Mouse (Mus musculus): ENCODE data around the gene Ptprm. TPM values are rescaled to one million over a fixed set of nuclear protein-coding genes. Genes with fewer than 3 reads are reported as not detected.
A peak's percentile ranks its signal among the peaks of the same experiment; 100 is the strongest.

Ptprm gene
- polyA plus RNA-seq, 1 experiment from 2014 or later: 45.7 TPM

GRCm38 (mm10) chr17:67260016-67260415 is 94.2 kb downstream of the Ptprm start:
- Histone ChIP-seq H3K4me2 (ENCODE audit: low read depth, low read length) (no peak overlapping the region), H3K36me3 (ENCODE audit: control insufficient read depth, insufficient read depth, low read length) (no peaks in the 10 kb centered on the region), H3K9ac (ENCODE audit: low read length) (no peak overlapping the region), H3K4me1 (replicated peaks; ENCODE audit: control insufficient read depth, insufficient read depth, low read length) (no peaks in the 10 kb centered on the region; the same call in 1 of the 2 replicates), H3K4me3 (ENCODE audit: low read length) (no peak overlapping the region), H3K9me3 (ENCODE audit: control insufficient read depth, low read length) (0 out of 2 replicates have a peak, but pooled peaks cover 3% of the 10 kb centered on the region), H3K27ac (ENCODE audit: low read length) (no peak overlapping the region), H3K27me3 (ENCODE audit: control insufficient read depth, insufficient read depth, low read depth, low read length) (no peaks in the 10 kb centered on the region)
- no peak for ATAC-seq (ENCODE audit: low read depth)
- WGBS: 62% methylated on average over 4 of the region's 4 CpGs

GRCm38 (mm10) chr17:67257780-67258179 is 96.5 kb downstream of the Ptprm start:
- ATAC-seq (ENCODE audit: low read depth): peak; percentile 60
- WGBS: 32% methylated on average over 5 of the region's 5 CpGs
- Histone ChIP-seq H3K4me1 (replicated peaks; ENCODE audit: control insufficient read depth, insufficient read depth, low read length) (peaks cover 11% of the 10 kb centered on the region), H3K36me3 (ENCODE audit: control insufficient read depth, insufficient read depth, low read length) (no peaks in the 10 kb centered on the region), H3K9me3 (ENCODE audit: control insufficient read depth, low read length) (0 out of 2 replicates have a peak, but pooled peaks cover 3% of the 10 kb centered on the region), H3K4me3 (ENCODE audit: low read length) (no peak overlapping the region), H3K27me3 (ENCODE audit: control insufficient read depth, insufficient read depth, low read depth, low read length) (no peaks in the 10 kb centered on the region), H3K4me2 (ENCODE audit: low read depth, low read length) (no peak overlapping the region), H3K9ac (ENCODE audit: low read length) (no peak overlapping the region), H3K27ac (ENCODE audit: low read length) (peak overlapping the region; percentile 11)

GRCm38 (mm10) chr17:67256171-67256570 is 98.1 kb downstream of the Ptprm start:
- Histone ChIP-seq H3K4me2 (ENCODE audit: low read depth, low read length) (no peak overlapping the region), H3K36me3 (ENCODE audit: control insufficient read depth, insufficient read depth, low read length) (no peaks in the 10 kb centered on the region), H3K9ac (ENCODE audit: low read length) (no peak overlapping the region), H3K4me1 (replicated peaks; ENCODE audit: control insufficient read depth, insufficient read depth, low read length) (peaks cover 14% of the 10 kb centered on the region), H3K4me3 (ENCODE audit: low read length) (no peak overlapping the region), H3K9me3 (ENCODE audit: control insufficient read depth, low read length) (0 out of 2 replicates have a peak, but pooled peaks cover 3% of the 10 kb centered on the region), H3K27me3 (ENCODE audit: control insufficient read depth, insufficient read depth, low read depth, low read length) (no peaks in the 10 kb centered on the region), H3K27ac (ENCODE audit: low read length) (no peak overlapping the region)
- WGBS: 50% methylated on average over 5 of the region's 6 CpGs
- no peak for ATAC-seq (ENCODE audit: low read depth)

- no peak overlapping the region for H3K9ac ChIP-seq (ENCODE audit: low read length)
- 0 out of 2 replicates have a peak, but pooled peaks cover 1% of the 10 kb centered on the region for H3K9me3 ChIP-seq (ENCODE audit: control insufficient read depth, low read length)
- H3K4me2 ChIP-seq (ENCODE audit: low read depth, low read length): no peak overlapping the region
- H3K4me3 ChIP-seq (ENCODE audit: low read length): no peak overlapping the region
- peak overlapping the region; percentile 41; the same call in 1 of the 2 replicates for H3K27ac ChIP-seq (ENCODE audit: low read length)
- WGBS: 17% methylated on average over 4 of the region's 4 CpGs
- H3K36me3 ChIP-seq (ENCODE audit: control insufficient read depth, insufficient read depth, low read length): no peaks in the 10 kb centered on the region
- H3K27me3 ChIP-seq (ENCODE audit: control insufficient read depth, insufficient read depth, low read depth, low read length): no peaks in the 10 kb centered on the region
- H3K4me1 ChIP-seq (replicated peaks; ENCODE audit: control insufficient read depth, insufficient read depth, low read length): peaks cover 14% of the 10 kb centered on the region
- 0 out of 2 replicates have a peak, but pooled peaks have one; percentile 19 for ATAC-seq (ENCODE audit: low read depth)
Observed at GRCm38 (mm10) chr17:67253445-67253844, 100.8 kb downstream of the Ptprm start.

- Histone ChIP-seq H3K27ac (ENCODE audit: low read length) (peak overlapping the region; percentile 41; the same call in 1 of the 2 replicates), H3K27me3 (ENCODE audit: control insufficient read depth, insufficient read depth, low read depth, low read length) (no peaks in the 10 kb centered on the region), H3K4me3 (ENCODE audit: low read length) (no peak overlapping the region), H3K4me1 (replicated peaks; ENCODE audit: control insufficient read depth, insufficient read depth, low read length) (peaks cover 14% of the 10 kb centered on the region), H3K4me2 (ENCODE audit: low read depth, low read length) (no peak overlapping the region), H3K9me3 (ENCODE audit: control insufficient read depth, low read length) (no peaks in the 10 kb centered on the region), H3K36me3 (ENCODE audit: control insufficient read depth, insufficient read depth, low read length) (no peaks in the 10 kb centered on the region), H3K9ac (ENCODE audit: low read length) (no peak overlapping the region)
- WGBS: 44% methylated on average over 6 of the region's 6 CpGs
- peak; percentile 68 for ATAC-seq (ENCODE audit: low read depth)
Observed at GRCm38 (mm10) chr17:67252992-67253391, 101.3 kb downstream of the Ptprm start.

- no peak overlapping the region for H3K9ac ChIP-seq (ENCODE audit: low read length)
- 51% methylated on average over 4 of the region's 4 CpGs for WGBS
- ATAC-seq (ENCODE audit: low read depth): peak; percentile 66
- no peaks in the 10 kb centered on the region for H3K9me3 ChIP-seq (ENCODE audit: control insufficient read depth, low read length)
- no peak overlapping the region for H3K4me2 ChIP-seq (ENCODE audit: low read depth, low read length)
- 0 out of 2 replicates have a peak overlapping the region, but pooled peaks have one; percentile 17 for H3K27ac ChIP-seq (ENCODE audit: low read length)
- no peaks in the 10 kb centered on the region for H3K27me3 ChIP-seq (ENCODE audit: control insufficient read depth, insufficient read depth, low read depth, low read length)
- no peak overlapping the region for H3K4me3 ChIP-seq (ENCODE audit: low read length)
- H3K4me1 ChIP-seq (replicated peaks; ENCODE audit: control insufficient read depth, insufficient read depth, low read length): peaks cover 17% of the 10 kb centered on the region
- H3K36me3 ChIP-seq (ENCODE audit: control insufficient read depth, insufficient read depth, low read length): no peaks in the 10 kb centered on the region
Observed at GRCm38 (mm10) chr17:67245273-67245875, 108.9 kb downstream of the Ptprm start.

GRCm38 (mm10) chr17:67242774-67243495 is 111.3 kb downstream of the Ptprm start:
- peaks cover 2% of the 10 kb centered on the region; the same call in 1 of the 2 replicates for H3K9me3 ChIP-seq (ENCODE audit: control insufficient read depth, low read length)
- no peak for ATAC-seq (ENCODE audit: low read depth)

GRCm38 (mm10) chr17:67241951-67242773 is 112.1 kb downstream of the Ptprm start:
- peaks cover 2% of the 10 kb centered on the region; the same call in 1 of the 2 replicates for H3K9me3 ChIP-seq (ENCODE audit: control insufficient read depth, low read length)
- 57% methylated on average over 10 of the region's 10 CpGs for WGBS
- no peak for ATAC-seq (ENCODE audit: low read depth)

More at GRCm38 (mm10) chr17:67242774-67243495, 111.3 kb downstream of the Ptprm start:
- 69% methylated on average over 12 of the region's 12 CpGs for WGBS
- H3K9ac ChIP-seq (ENCODE audit: low read length): no peak overlapping the region
- no peaks in the 10 kb centered on the region for H3K36me3 ChIP-seq (ENCODE audit: control insufficient read depth, insufficient read depth, low read length)
- H3K4me2 ChIP-seq (ENCODE audit: low read depth, low read length): no peak overlapping the region
- H3K27ac ChIP-seq (ENCODE audit: low read length): no peak overlapping the region
- H3K4me3 ChIP-seq (ENCODE audit: low read length): no peak overlapping the region
- H3K27me3 ChIP-seq (ENCODE audit: control insufficient read depth, insufficient read depth, low read depth, low read length): no peaks in the 10 kb centered on the region
- peaks cover 17% of the 10 kb centered on the region for H3K4me1 ChIP-seq (replicated peaks; ENCODE audit: control insufficient read depth, insufficient read depth, low read length)

More at GRCm38 (mm10) chr17:67241951-67242773, 112.1 kb downstream of the Ptprm start:
- H3K27ac ChIP-seq (ENCODE audit: low read length): no peak overlapping the region
- H3K36me3 ChIP-seq (ENCODE audit: control insufficient read depth, insufficient read depth, low read length): no peaks in the 10 kb centered on the region
- H3K4me3 ChIP-seq (ENCODE audit: low read length): no peak overlapping the region
- peaks cover 17% of the 10 kb centered on the region for H3K4me1 ChIP-seq (replicated peaks; ENCODE audit: control insufficient read depth, insufficient read depth, low read length)
- H3K9ac ChIP-seq (ENCODE audit: low read length): no peak overlapping the region
- no peak overlapping the region for H3K4me2 ChIP-seq (ENCODE audit: low read depth, low read length)
- H3K27me3 ChIP-seq (ENCODE audit: control insufficient read depth, insufficient read depth, low read depth, low read length): no peaks in the 10 kb centered on the region
